Mouse (Mus musculus) olfactory bulb, adult 2 months (tissue): ENCODE measurements at regions not wholly inside any gene's neighbourhood (a gene's known extent, or its start where the extent isn't known, plus 50 kb on each side); places are given as distances from the start of the nearest gene placed in this dataset.

ENCODE experiments used
- CTCF ChIP-seq: fragments of 200-500 bp; IDR thresholded peaks from 2 replicates; pipeline ENCODE4 v1.5.1; 2012; ENCODE audit warnings: low read depth, mild to moderate bottlenecking, low read length, moderate library complexity; ENCODE audit not compliant: insufficient read depth
- POLR2A ChIP-seq: fragments of 200-500 bp; IDR thresholded peaks from 2 replicates; pipeline ENCODE4 v1.6.1; 2012; ENCODE audit warnings: mild to moderate bottlenecking, low read depth, low read length, moderate library complexity; ENCODE audit not compliant: insufficient read depth

GRCm38 (mm10) chr4:56086306-56086705 is 554.0 kb upstream of the Klf4 start:
- TF ChIP-seq CTCF (no peak), POLR2A (no peak)
